Mouse (Mus musculus): Measurements from ENCODE around the gene Tdgf1.

DNA sequence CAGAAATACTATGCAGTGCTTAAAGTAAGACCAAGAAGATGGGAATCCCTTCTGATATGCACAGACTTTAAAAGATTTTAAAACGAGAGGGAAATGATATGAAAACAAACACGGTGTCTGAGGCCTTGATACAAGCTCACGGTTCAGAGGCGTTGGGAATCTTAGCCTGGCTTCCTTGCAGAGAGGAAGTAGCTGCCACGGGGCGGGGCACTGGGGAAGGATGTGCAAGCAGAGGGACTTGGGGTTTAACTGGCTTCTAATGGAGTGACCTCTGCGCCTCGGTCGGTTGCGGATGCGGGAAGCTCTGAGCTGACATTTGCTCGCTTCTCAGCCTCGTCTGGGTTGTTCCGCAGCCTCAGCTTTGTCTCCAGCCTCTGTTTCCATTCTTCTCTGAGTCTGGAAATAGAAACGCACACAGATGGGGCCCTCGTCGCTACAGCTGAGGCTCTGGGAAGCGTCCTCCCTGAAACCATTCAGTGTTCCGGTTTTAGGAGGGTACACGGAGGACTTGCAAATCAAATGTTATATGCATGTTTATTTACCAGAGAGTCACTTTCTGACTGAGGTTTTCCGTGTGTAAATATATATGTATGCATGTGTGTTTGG is 31.2 kb downstream of the Tdgf1 start:
- TF ChIP-seq BHLHE40 (IDR thresholded peaks at IDR 0.05; ENCODE audit: low read depth, low read length) (no peak), CTCF (conservative IDR thresholded peaks at IDR 0.05 in 1 of 2, IDR thresholded peaks at IDR 0.05 in 1 of 2; ENCODE audit: low read depth in 2 of 2, low read length in 2 of 2) (no peak), MAZ (IDR thresholded peaks at IDR 0.05; ENCODE audit: low read depth, low read length) (no peak), ZMIZ1 (IDR thresholded peaks at IDR 0.05; ENCODE audit: low read depth, low read length) (no peak), IRF4 (IDR thresholded peaks at IDR 0.05; ENCODE audit: low read depth, low read length) (no peak), POLR2A (IDR thresholded peaks at IDR 0.05; ENCODE audit: low read depth, low read length) (no peak), SIN3A (IDR thresholded peaks at IDR 0.05; ENCODE audit: low read length) (no peak)

Measured in CH12.LX (cell line).